Mouse (Mus musculus) forebrain, embryonic 12.5 days (tissue): ENCODE measurements around the gene 4921504E06Rik. TPM values are rescaled to one million over a fixed set of nuclear protein-coding genes. Genes with fewer than 3 reads are reported as not detected.

Source experiments
- ATAC-seq: fragments of 200-750 bp; cut with Nextera tagmentation; 2 replicates; pipeline ENCODE4 v1.8.0; 2017; ENCODE audit warnings: moderate TSS enrichment; ENCODE audit not compliant: low FRiP score
- H3K27ac ChIP-seq: fragments of 300-500 bp; sonication (generic); 2 replicates; pipeline ENCODE4 v1.5.1; 2016; ENCODE audit warnings: mild to moderate bottlenecking
- H3K27me3 ChIP-seq: fragments of 300-500 bp; sonication (generic); 2 replicates; pipeline ENCODE4 v1.6.1; 2016; ENCODE audit warnings: mild to moderate bottlenecking
- H3K36me3 ChIP-seq: fragments of 300-500 bp; sonication (generic); replicated peaks from 2 replicates; pipeline ENCODE4 v1.6.1; 2016; ENCODE audit warnings: mild to moderate bottlenecking
- H3K4me1 ChIP-seq: fragments of 300-500 bp; sonication (generic); 2 replicates; pipeline ENCODE4 v1.6.1; 2016
- H3K4me2 ChIP-seq: fragments of 300-500 bp; sonication (generic); 2 replicates; pipeline ENCODE4 v1.6.1; 2016; ENCODE audit warnings: mild to moderate bottlenecking, moderate library complexity
- H3K4me3 ChIP-seq: fragments of 300-500 bp; sonication (generic); replicated peaks from 2 replicates; pipeline ENCODE4 v1.5.1; 2016; ENCODE audit warnings: mild to moderate bottlenecking
- H3K9ac ChIP-seq: fragments of 300-500 bp; sonication (generic); 2 replicates; pipeline ENCODE4 v1.6.1; 2016; ENCODE audit warnings: mild to moderate bottlenecking
- H3K9me3 ChIP-seq: fragments of 300-500 bp; sonication (generic); 2 replicates; pipeline ENCODE4 v1.6.1; 2016
- WGBS: fragments of 180-500 bp; shearing (Covaris S2); methylation state at CpG from one replicate; pipeline ENCODE4 v1.1.7; 2016; 5-methylcytosine and 5-hydroxymethylcytosine counted together
- polyA plus RNA-seq: library from polyadenylated mRNA; unstranded; fragments of >200 nt; fragmentation: Nextera tagmentation; extraction: Ambion mirVana; gene quantifications from 2 replicates; pipeline ENCODE4 v1.2.1, GENCODE M21; 2016

The 4921504E06Rik gene
- polyA plus RNA-seq, 1 experiment from 2014 or later = not detected

DNA sequence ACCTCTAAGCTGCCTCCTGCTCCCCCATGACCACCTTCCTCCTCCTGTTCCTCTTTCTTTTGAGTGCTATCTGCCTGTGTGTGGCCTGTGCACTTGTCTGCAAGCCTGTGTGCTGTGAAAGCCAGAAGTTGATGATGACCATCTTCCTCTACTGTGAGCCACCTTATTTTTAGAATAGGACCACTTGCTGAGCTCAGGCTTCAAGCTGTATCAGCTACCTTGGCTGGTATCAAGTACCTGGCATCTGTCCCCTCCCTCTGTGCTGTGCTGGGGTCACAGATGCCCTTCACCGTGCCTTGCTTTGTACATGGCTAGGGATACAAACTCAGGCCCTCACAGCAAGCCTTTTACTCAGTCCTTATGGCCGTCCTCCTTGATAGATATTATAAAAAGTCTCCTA, 2.3 kb downstream of the 4921504E06Rik start:
- no peak overlapping the region for H3K9ac ChIP-seq
- no peak overlapping the region for H3K4me2 ChIP-seq
- H3K9me3 ChIP-seq = no peaks in the 10 kb centered on the region
- WGBS = 92% methylated on average over 2 of the region's 2 CpGs
- H3K4me1 ChIP-seq = peaks cover 18% of the 10 kb centered on the region
- no peak overlapping the region for H3K27ac ChIP-seq
- H3K4me3 ChIP-seq = no peak overlapping the region
- no peak for ATAC-seq
- H3K27me3 ChIP-seq = no peaks in the 10 kb centered on the region
- H3K36me3 ChIP-seq = no peaks in the 10 kb centered on the region

DNA sequence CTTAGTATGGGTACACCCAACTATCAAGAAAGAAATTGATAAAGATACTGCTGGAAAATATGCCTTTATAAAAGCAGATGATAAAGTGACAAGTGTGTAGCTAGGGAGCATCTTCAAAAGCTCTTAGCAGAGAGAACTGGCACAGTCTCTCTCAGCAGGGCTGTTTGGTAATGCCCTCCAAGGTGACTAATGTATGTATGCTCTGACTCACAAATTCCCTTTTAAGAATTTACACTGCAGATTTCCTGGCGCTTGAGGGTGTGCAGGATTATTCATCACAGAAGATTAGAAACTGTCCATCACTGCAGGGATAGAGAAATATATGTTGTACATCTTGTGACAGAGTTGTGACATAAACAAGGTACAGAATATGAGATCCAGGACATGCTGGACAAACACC, 12.8 kb downstream of the 4921504E06Rik start:
- no peak overlapping the region for H3K27ac ChIP-seq
- H3K4me1 ChIP-seq = no peaks in the 10 kb centered on the region
- ATAC-seq = no peak
- no peak overlapping the region for H3K9ac ChIP-seq
- H3K9me3 ChIP-seq = no peaks in the 10 kb centered on the region
- H3K27me3 ChIP-seq = no peaks in the 10 kb centered on the region
- 72% methylated on average over 1 of the region's 1 CpGs for WGBS
- no peak overlapping the region for H3K4me2 ChIP-seq
- no peak overlapping the region for H3K4me3 ChIP-seq
- no peaks in the 10 kb centered on the region for H3K36me3 ChIP-seq

DNA sequence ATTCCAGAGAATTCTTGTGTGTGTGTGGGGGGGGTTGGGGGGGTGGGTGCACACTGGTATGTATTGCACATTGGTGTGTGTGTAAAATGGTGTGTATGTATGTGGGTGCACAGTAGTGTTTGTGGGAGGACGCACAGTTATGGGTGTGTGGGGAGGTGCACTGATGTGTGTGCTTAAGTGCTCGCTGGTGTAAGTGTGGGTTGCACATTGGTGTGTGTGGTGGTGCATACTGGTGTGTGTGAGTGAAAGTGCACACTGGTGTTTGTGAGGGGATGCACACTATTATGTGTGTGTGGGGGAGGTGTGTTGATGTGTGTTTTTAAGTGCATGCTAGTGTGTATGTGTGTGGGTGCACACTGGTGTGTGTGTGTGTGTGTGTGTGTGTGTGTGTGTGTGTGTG, 24.3 kb downstream of the 4921504E06Rik start:
- no peak for ATAC-seq
- H3K36me3 ChIP-seq = no peaks in the 10 kb centered on the region
- no peak overlapping the region for H3K27ac ChIP-seq
- H3K9ac ChIP-seq = no peak overlapping the region
- H3K9me3 ChIP-seq = no peaks in the 10 kb centered on the region
- H3K4me3 ChIP-seq = no peak overlapping the region
- 79% methylated on average over 2 of the region's 2 CpGs for WGBS
- peaks cover 4% of the 10 kb centered on the region; the same call in 1 of the 2 replicates for H3K27me3 ChIP-seq
- H3K4me1 ChIP-seq = no peaks in the 10 kb centered on the region
- no peak overlapping the region for H3K4me2 ChIP-seq

DNA sequence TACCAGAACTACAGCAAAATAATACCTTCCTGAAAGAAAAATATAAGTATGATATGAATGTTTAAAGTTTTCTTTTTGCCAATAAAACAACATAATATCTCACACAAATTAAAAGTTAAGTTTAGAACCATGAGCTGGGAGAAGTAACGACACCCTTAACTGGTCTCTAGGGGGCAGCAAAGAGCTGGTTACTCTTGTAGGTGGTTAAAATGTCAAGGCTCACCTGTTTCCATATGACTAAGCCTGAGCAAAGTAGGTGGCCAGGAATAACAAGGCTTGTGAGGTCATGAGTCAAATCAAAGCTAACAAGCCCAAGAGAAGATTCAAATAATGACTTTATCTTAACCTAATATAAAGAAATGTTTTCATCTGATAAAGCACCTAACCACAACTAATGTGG, 24.9 kb downstream of the 4921504E06Rik start:
- WGBS = 0% methylated on average over 1 of the region's 1 CpGs
- H3K36me3 ChIP-seq = no peaks in the 10 kb centered on the region
- H3K4me1 ChIP-seq = no peaks in the 10 kb centered on the region
- no peak overlapping the region for H3K9ac ChIP-seq
- H3K4me2 ChIP-seq = no peak overlapping the region
- H3K4me3 ChIP-seq = no peak overlapping the region
- peaks cover 4% of the 10 kb centered on the region; the same call in 1 of the 2 replicates for H3K27me3 ChIP-seq
- no peaks in the 10 kb centered on the region for H3K9me3 ChIP-seq
- ATAC-seq = no peak
- H3K27ac ChIP-seq = no peak overlapping the region

DNA sequence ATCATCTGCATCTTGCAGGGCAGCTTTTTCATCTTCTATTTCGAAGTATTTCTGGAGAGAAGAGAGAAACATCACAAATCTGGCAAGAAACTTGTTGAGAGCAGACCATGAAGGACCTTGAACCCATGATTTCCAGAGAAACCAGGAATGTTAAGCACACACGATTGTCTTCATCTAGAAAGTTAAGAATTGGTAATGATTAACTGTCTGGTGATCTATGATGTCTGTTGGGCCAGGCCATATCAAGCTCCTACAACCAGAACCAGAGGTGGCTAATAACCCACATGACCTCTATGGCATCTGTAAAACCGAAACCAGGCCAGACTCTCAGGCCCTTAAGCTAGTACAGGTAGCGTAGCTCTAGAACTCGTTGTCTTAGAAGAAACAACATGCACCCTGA, 29.6 kb downstream of the 4921504E06Rik start:
- Histone ChIP-seq H3K9me3 (no peaks in the 10 kb centered on the region), H3K27me3 (peaks cover 11% of the 10 kb centered on the region), H3K4me2 (no peak overlapping the region), H3K9ac (no peak overlapping the region), H3K36me3 (no peaks in the 10 kb centered on the region), H3K27ac (no peak overlapping the region), H3K4me1 (no peaks in the 10 kb centered on the region), H3K4me3 (no peak overlapping the region)
- ATAC-seq = no peak
- WGBS = 87% methylated on average over 5 of the region's 5 CpGs

DNA sequence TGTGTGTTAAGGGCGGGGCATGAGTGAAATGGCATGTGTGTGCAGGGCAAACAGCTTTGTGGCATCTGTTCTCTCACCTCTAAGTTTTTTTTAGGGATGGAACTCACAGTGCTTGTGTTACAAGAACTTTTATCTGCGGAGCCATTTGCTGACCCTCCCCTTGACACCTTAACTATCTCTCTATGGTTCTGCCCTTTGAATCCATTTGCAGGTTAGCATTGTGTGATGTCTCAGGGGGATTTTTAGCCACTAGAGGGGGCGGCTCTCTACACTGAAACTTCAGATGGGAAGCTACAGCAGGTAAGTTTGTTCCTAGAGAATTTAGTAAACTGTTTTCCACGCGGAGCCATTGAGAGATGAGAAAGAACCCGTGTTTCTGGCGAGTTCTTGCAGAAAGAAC, 32.1 kb downstream of the 4921504E06Rik start:
- Histone ChIP-seq H3K9me3 (no peaks in the 10 kb centered on the region), H3K27me3 (peaks cover 11% of the 10 kb centered on the region), H3K9ac (no peak overlapping the region), H3K4me3 (no peak overlapping the region), H3K4me1 (peaks cover 6% of the 10 kb centered on the region), H3K36me3 (no peaks in the 10 kb centered on the region), H3K4me2 (no peak overlapping the region), H3K27ac (no peak overlapping the region)
- 38% methylated on average over 7 of the region's 7 CpGs for WGBS
- ATAC-seq = no peak

DNA sequence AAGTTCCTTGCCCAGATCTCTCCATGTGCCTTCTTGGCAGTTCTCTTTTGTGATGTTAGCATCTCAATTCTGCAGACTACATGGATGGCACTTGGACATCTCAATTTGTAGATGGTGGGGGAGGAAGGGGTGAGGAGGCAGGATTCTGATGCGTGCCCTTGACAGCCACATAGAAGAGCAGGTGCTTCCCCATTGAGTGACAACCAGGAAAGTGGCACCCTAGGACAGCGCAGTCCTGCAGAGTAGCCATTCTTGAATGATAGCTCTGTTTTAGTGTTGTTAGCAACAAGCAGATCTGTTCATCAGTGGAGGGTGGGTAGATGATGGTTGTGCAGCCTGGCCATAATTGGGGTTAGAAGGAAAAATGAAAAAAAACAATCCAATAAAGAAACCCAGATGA, 33.1 kb downstream of the 4921504E06Rik start:
- no peak overlapping the region for H3K9ac ChIP-seq
- no peak for ATAC-seq
- peaks cover 6% of the 10 kb centered on the region for H3K4me1 ChIP-seq
- peaks cover 11% of the 10 kb centered on the region for H3K27me3 ChIP-seq
- H3K36me3 ChIP-seq = no peaks in the 10 kb centered on the region
- 92% methylated on average over 2 of the region's 2 CpGs for WGBS
- H3K27ac ChIP-seq = no peak overlapping the region
- no peak overlapping the region for H3K4me3 ChIP-seq
- H3K4me2 ChIP-seq = no peak overlapping the region
- no peaks in the 10 kb centered on the region for H3K9me3 ChIP-seq

DNA sequence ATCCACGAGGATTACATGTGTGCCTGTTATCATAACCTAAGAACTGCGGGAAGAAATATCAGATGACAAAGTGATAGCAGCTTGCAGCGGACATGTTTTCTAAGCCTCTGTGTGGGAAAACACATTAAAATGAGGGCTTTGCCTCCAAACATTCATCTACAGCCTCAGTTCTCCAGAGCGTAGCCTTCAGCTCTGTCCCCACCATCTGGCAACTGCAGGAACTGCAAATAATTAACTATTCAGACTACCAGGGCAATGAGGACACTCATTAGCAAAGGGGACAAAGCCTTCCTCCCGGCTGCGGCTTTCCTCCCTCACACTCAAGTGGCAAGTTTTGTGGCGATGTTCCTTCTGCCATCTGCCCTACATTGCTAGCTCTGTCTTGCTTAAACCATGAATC, 33.9 kb downstream of the 4921504E06Rik start:
- Histone ChIP-seq H3K27me3 (peaks cover 6% of the 10 kb centered on the region), H3K4me1 (peaks cover 6% of the 10 kb centered on the region), H3K9me3 (no peaks in the 10 kb centered on the region), H3K4me3 (no peak overlapping the region), H3K4me2 (peak overlapping the region; percentile 17; the same call in 1 of the 2 replicates), H3K36me3 (no peaks in the 10 kb centered on the region), H3K27ac (no peak overlapping the region), H3K9ac (no peak overlapping the region)
- peak; percentile 90 for ATAC-seq
- 4% methylated on average over 7 of the region's 7 CpGs for WGBS

DNA sequence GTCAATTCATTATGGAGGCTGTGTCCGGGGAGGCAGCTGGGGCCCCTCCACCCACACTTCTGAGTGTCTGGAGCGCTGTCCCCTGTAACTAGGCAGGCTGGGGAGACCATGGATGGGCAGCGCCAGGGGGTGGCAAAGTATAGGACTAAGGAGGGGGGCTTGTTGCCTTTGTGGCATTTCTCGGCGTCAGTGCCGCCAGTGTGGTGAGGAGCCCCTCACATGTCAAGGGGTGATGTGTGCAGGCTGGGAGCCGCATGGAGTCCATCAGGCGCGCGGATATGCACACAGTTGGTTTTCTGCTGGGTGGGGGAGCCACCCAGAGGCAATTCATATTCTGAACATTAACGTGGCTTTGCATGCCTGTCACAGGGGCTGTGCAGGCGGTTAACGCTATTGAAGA, 35.8 kb downstream of the 4921504E06Rik start:
- H3K4me1 ChIP-seq = peaks cover 6% of the 10 kb centered on the region
- H3K4me3 ChIP-seq = no peak overlapping the region
- no peaks in the 10 kb centered on the region for H3K36me3 ChIP-seq
- 33% methylated on average over 13 of the region's 13 CpGs for WGBS
- H3K4me2 ChIP-seq = peak overlapping the region; percentile 26; the same call in 1 of the 2 replicates
- H3K9me3 ChIP-seq = no peaks in the 10 kb centered on the region
- no peak for ATAC-seq
- H3K9ac ChIP-seq = no peak overlapping the region
- no peak overlapping the region for H3K27ac ChIP-seq
- peaks cover 6% of the 10 kb centered on the region for H3K27me3 ChIP-seq

DNA sequence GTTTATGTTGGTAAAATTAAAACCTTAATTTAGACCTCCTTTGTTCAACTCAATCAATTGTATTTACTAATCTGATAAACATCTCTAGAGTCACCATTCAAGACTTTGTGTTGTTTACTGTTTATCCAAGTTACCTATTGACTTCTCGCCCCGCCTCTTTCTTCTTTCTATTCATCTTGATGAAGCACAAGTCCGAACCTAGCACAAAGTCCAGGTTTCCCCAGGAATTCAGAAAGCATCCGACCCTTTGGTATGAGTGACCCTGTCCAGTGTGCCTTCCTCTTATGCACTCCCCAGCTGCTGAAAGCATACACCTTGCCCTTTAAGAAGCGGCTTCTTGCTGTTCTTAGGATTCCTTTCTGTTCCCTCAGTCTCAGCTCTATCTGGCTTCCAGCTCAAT, 41.3 kb downstream of the 4921504E06Rik start:
- no peak overlapping the region for H3K4me2 ChIP-seq
- no peak overlapping the region for H3K9ac ChIP-seq
- no peaks in the 10 kb centered on the region for H3K36me3 ChIP-seq
- 57% methylated on average over 5 of the region's 5 CpGs for WGBS
- H3K4me1 ChIP-seq = no peaks in the 10 kb centered on the region
- no peak overlapping the region for H3K4me3 ChIP-seq
- no peak for ATAC-seq
- H3K27ac ChIP-seq = no peak overlapping the region
- no peaks in the 10 kb centered on the region for H3K27me3 ChIP-seq
- H3K9me3 ChIP-seq = no peaks in the 10 kb centered on the region

DNA sequence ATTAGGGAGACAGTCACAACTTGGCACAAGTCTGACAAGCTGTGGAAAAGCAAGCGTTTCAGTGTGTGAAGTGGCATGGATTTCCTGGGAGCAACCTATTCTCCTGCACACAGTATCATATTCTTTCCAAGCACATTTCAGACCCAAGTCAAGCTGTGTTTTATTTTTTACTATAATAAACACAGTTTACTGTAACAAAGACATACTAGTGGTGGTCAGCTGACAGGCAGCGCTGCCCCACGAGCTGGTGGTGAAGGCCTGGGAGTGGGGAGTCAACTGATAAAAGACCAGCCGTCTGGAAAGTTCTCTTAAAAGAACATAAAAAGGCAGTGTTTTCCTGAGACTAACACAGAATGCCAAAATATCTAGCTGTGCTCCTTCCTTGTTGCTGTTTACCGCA, 42.7 kb downstream of the 4921504E06Rik start:
- no peak overlapping the region for H3K4me3 ChIP-seq
- ATAC-seq = no peak
- 56% methylated on average over 5 of the region's 5 CpGs for WGBS

DNA sequence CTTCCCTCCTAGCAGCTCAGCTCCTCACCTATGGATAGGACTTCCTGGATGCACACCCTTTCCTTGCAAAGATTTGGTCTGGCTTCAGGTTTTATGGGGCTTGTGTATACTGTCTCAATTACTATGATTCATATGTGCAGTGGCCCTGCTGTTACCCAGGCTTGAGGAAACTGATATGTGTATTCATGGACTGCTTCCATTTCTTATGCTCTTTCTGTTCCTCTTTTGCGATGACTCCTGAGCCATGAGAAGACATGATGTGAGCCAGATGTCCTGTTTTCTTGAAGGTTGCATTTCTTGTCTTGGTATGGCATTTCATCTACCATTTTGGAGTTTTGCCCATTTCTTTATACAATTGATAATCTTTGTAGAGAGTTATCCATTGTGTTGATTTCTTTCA, 48.0 kb downstream of the 4921504E06Rik start:
- Histone ChIP-seq H3K27me3 (no peaks in the 10 kb centered on the region), H3K4me3 (no peak overlapping the region), H3K4me1 (no peaks in the 10 kb centered on the region), H3K27ac (no peak overlapping the region), H3K9me3 (no peaks in the 10 kb centered on the region), H3K9ac (no peak overlapping the region), H3K36me3 (no peaks in the 10 kb centered on the region), H3K4me2 (no peak overlapping the region)
- 97% methylated on average over 1 of the region's 1 CpGs for WGBS
- no peak for ATAC-seq

More for the DNA sequence above, 42.7 kb downstream of the 4921504E06Rik start:
- Histone ChIP-seq H3K9me3 (no peaks in the 10 kb centered on the region), H3K36me3 (no peaks in the 10 kb centered on the region), H3K4me2 (no peak overlapping the region), H3K9ac (no peak overlapping the region), H3K4me1 (no peaks in the 10 kb centered on the region), H3K27ac (no peak overlapping the region), H3K27me3 (no peaks in the 10 kb centered on the region)

DNA sequence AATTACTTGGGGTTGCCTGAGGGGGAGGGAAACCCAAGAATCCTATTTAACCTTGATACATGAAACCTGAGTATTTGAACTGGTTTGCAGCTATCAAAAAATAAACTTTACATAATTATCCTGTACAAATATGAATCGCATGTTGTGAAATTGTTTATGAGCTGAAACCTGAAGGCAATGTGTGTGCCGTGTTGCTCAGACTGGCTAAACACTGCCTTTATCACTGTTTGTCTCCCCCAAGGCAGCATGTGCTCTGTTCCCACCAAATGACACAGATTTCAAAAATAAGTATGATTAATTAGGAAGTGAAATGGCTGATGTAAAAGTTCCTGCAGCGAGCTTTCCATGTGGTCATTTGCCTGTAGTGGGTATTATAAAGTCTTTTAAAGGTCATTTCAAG, 63.5 kb downstream of the 4921504E06Rik start:
- Histone ChIP-seq H3K4me1 (no peaks in the 10 kb centered on the region), H3K4me2 (no peak overlapping the region), H3K9me3 (no peaks in the 10 kb centered on the region), H3K9ac (no peak overlapping the region), H3K36me3 (no peaks in the 10 kb centered on the region), H3K27me3 (no peaks in the 10 kb centered on the region), H3K27ac (no peak overlapping the region), H3K4me3 (no peak overlapping the region)
- ATAC-seq = no peak
- 86% methylated on average over 3 of the region's 3 CpGs for WGBS
